In the genomic region with DNA sequence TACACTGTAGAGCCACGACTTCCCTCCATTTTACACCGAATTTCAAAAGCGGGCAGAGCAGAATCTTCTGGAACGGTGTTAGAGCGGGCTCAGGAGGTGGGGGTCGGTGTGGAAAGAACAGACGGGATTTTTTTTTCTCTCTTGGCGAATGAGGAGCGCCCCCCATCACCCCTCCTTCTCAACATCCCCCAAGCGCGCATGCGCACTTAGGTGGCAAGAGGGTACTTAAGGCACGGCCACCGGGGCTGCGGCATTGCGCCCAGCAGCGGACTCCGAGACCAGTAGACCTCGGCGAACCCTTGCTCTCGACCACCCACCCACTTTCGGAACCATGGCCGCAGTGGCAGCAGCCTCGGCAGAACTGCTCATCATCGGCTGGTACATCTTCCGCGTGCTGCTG, we compare ENCODE assay signal across 8 mouse cellular contexts. TPM values are rescaled to one million over a fixed set of nuclear protein-coding genes. Genes with fewer than 3 reads are reported as not detected.
DNase-seq lines count a peak whose midpoint lies in the region; ATAC-seq lines count a peak whose summit lies in the region.

A gene (plus strand): TSS at position 221 of the 400 bp plus-strand sequence.

- peak within 1 kb of the TSS; percentile 49 to 55 for H3K4me3 ChIP-seq in heart, embryonic 14.5 days (ENCODE audit: control insufficient read depth in 1 of 2, insufficient read depth in 1 of 2, low read depth in 1 of 2, low read length in 2 of 2)
- peak within 1 kb of the TSS; percentile 59 for H3K4me3 ChIP-seq in hindbrain, embryonic 16.5 days (ENCODE audit: low read length)
- peak within 1 kb of the TSS; percentile 41 for H3K4me3 ChIP-seq in liver, embryonic 12.5 days

- DNase-seq in heart, postnatal 36 days = no peak
- DNase-seq in R1 (ENCODE audit: low read depth, low spot score) = peak; percentile 70
- peak; percentile 78 for DNase-seq in embryo, embryonic 11.5 days (ENCODE audit: low read depth, low spot score)
- peak; percentile 49 to 52 for DNase-seq in right cerebral cortex, adult 2 months (ENCODE audit: low spot score in 2 of 2)

- H3K27ac ChIP-seq in heart, embryonic 14.5 days (replicated peaks in 1 of 2; ENCODE audit: control insufficient read depth in 1 of 2, insufficient read depth in 1 of 2, low read depth in 2 of 2, low read length in 2 of 2) = no peak within 1 kb of the TSS
- H3K27ac ChIP-seq in hindbrain, embryonic 16.5 days (ENCODE audit: low read depth, low read length) = peak within 1 kb of the TSS; percentile 90
- H3K27ac ChIP-seq in liver, embryonic 12.5 days = no peak within 1 kb of the TSS

- peak within 1 kb of the TSS; percentile 85 for H3K4me2 ChIP-seq in heart, embryonic 14.5 days (ENCODE audit: low read length)
- peak within 1 kb of the TSS; percentile 97 for H3K4me2 ChIP-seq in hindbrain, embryonic 16.5 days (ENCODE audit: low read length)
- H3K4me2 ChIP-seq in liver, embryonic 12.5 days = peak within 1 kb of the TSS; percentile 57

- no peaks in the 10 kb centered on the region for H3K27me3 ChIP-seq in heart, embryonic 14.5 days (ENCODE audit: control insufficient read depth, insufficient read depth, low read length)
- no peaks in the 10 kb centered on the region for H3K27me3 ChIP-seq in hindbrain, embryonic 16.5 days (replicated peaks; ENCODE audit: control insufficient read depth, insufficient read depth, low read length)
- peaks cover 50% of the 10 kb centered on the region for H3K27me3 ChIP-seq in liver, embryonic 12.5 days (replicated peaks)

- peaks cover 3 to 16% of the 10 kb centered on the region in 2 experiments for H3K4me1 ChIP-seq in heart, embryonic 14.5 days (ENCODE audit: control insufficient read depth in 2 of 2, insufficient read depth in 2 of 2, low read length in 2 of 2)
- peaks cover 22% of the 10 kb centered on the region for H3K4me1 ChIP-seq in hindbrain, embryonic 16.5 days (ENCODE audit: control insufficient read depth, insufficient read depth, low read depth, low read length)
- H3K4me1 ChIP-seq in liver, embryonic 12.5 days = peaks cover 14% of the 10 kb centered on the region; the same call in 1 of the 2 replicates

- 63% methylated on average over 27 of the region's 27 CpGs for WGBS in heart, embryonic 14.5 days
- 47% methylated on average over 27 of the region's 27 CpGs for WGBS in hindbrain, embryonic 16.5 days
- WGBS in liver, embryonic 12.5 days (ENCODE audit: insufficient replicate concordance) = 50% methylated on average over 27 of the region's 27 CpGs

- H3K36me3 ChIP-seq in heart, embryonic 14.5 days (ENCODE audit: control insufficient read depth, insufficient read depth, low read length) = peaks cover 40% of the 10 kb centered on the region
- H3K36me3 ChIP-seq in hindbrain, embryonic 16.5 days (ENCODE audit: control insufficient read depth, insufficient read depth, low read length) = peaks cover 46% of the 10 kb centered on the region
- H3K36me3 ChIP-seq in liver, embryonic 12.5 days = peaks cover 52% of the 10 kb centered on the region

- peak; percentile 18; the same call in 1 of the 2 replicates for ATAC-seq in heart, embryonic 14.5 days (ENCODE audit: insufficient number of reproducible peaks, insufficient read depth, low FRiP score, low read depth)
- peak; percentile 67 for ATAC-seq in hindbrain, embryonic 16.5 days
- no peak for ATAC-seq in liver, embryonic 12.5 days
- no peak for ATAC-seq in activated CD4-positive, CD25-positive, alpha-beta regulatory T cell, adult 4 months

- peak within 1 kb of the TSS; percentile 70 for H3K9ac ChIP-seq in heart, embryonic 14.5 days (ENCODE audit: low read length)
- peak within 1 kb of the TSS; percentile 76 for H3K9ac ChIP-seq in hindbrain, embryonic 16.5 days (ENCODE audit: low read depth, low read length)
- peak within 1 kb of the TSS; percentile 19; the same call in 1 of the 2 replicates for H3K9ac ChIP-seq in liver, embryonic 12.5 days

- peaks cover 35% of the 10 kb centered on the region for H3K9me3 ChIP-seq in heart, embryonic 14.5 days (ENCODE audit: control insufficient read depth, low read length)
- peaks cover 24% of the 10 kb centered on the region for H3K9me3 ChIP-seq in hindbrain, embryonic 16.5 days (ENCODE audit: control insufficient read depth, low read length)
- H3K9me3 ChIP-seq in liver, embryonic 12.5 days (replicated peaks) = peaks cover 17% of the 10 kb centered on the region

- intact Hi-C loops in heart, postnatal 36 days (cut with DNase I) = no loop called here

RNA-seq across cellular contexts. Expression of the gene that starts here (rescaled TPM):
- polyA plus RNA-seq in heart, embryonic 14.5 days (2014; fragmentation: Nextera tagmentation; extraction: Ambion mirVana) = 34.0 and 71.8 TPM in 2 replicates
- under 1 TPM; 0.51 to 0.89 TPM for total RNA-seq in heart, postnatal 36 days (2021)
- polyA plus RNA-seq in hindbrain, embryonic 16.5 days (2015; fragmentation: Nextera tagmentation; extraction: Ambion mirVana) = 6,388 and 6,390 TPM in 2 replicates
- 79.0 and 80.8 TPM in 2 replicates for polyA plus RNA-seq in liver, embryonic 12.5 days (2016; fragmentation: Nextera tagmentation; extraction: Ambion mirVana)
- polyA plus RNA-seq in activated CD4-positive, CD25-positive, alpha-beta regulatory T cell, adult 4 months (2017; shearing (Covaris generic)) = under 1 TPM in 1 of 2 experiments, not detected in 1; 0.56 TPM

Comparison
In these comparisons a context has a peak if more than half of its experiments do, and no peak if none do; other contexts are left out.
1. RNA of the gene that starts here (polyA plus RNA-seq): 6,388 to 6,390 TPM in hindbrain, embryonic 16.5 days; 79.0 to 80.8 TPM in liver, embryonic 12.5 days, 34.0 to 71.8 TPM in heart, embryonic 14.5 days and 0.56 TPM in activated CD4-positive, CD25-positive, alpha-beta regulatory T cell, adult 4 months; every median in the first group is over 10 times any median in the second.
2. ATAC-seq: peak in heart, embryonic 14.5 days (single experiment) and hindbrain, embryonic 16.5 days (single experiment); none in liver, embryonic 12.5 days (single experiment) and activated CD4-positive, CD25-positive, alpha-beta regulatory T cell, adult 4 months (single experiment).
3. H3K9ac ChIP-seq: peak in every context shown above with its lines; median percentile 76 in hindbrain, embryonic 16.5 days; 70 in heart, embryonic 14.5 days; 19 in liver, embryonic 12.5 days.
4. DNase-seq: peak in R1 (single experiment), embryo, embryonic 11.5 days (single experiment) and right cerebral cortex, adult 2 months (2 of 2); none in heart, postnatal 36 days (0 of 2).
5. Peak in every context shown above with its lines, with median percentiles within 50 percentile points of each other: H3K4me2 ChIP-seq and H3K4me3 ChIP-seq.